In the genomic region with DNA sequence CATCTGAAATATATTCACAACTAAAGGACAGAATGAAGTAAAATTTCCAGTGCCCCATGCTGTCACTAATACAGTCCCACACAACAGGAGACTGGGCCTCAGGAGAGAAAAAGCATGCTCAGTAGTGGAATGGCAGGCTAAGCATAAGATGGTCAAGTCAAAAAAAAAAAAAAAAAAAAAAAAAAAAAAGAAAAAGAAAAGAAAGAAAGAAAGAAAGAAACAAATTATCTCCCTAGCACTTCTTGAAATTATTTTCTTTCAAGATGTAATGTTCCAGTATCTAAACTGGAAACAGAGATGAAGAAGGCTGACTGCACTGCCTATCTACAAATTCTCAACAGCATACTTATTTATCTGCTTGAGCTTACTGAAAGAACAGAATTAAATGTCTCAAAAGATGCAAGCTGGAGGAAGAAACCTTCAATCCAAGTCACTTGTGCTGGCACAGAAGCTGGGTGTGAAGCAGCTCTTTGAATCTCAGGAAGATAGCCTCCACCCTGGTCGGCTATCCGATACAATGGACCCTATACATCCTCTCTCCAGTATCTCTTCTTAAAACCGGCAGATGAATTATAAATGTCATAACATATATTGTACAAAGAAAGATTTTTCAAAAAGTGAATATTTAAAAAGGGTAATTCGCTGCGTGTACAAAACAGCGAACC, we compare ENCODE assay signal across 8 mouse cellular contexts. TPM values are rescaled to one million over a fixed set of nuclear protein-coding genes. Genes with fewer than 3 reads are reported as not detected.
A peak's percentile ranks its signal among the peaks of the same experiment; 100 is the strongest.
DNase-seq lines count a peak whose midpoint lies in the region; ATAC-seq and TF ChIP-seq lines count a peak whose summit lies in the region.

No protein-coding gene starts in this region.

- H3K4me1 ChIP-seq in kidney, embryonic 15.5 days = peaks cover 13% of the 10 kb centered on the region; the same call in 1 of the 2 replicates
- peaks cover 4% of the 10 kb centered on the region; the same call in 1 of the 2 replicates for H3K4me1 ChIP-seq in hindbrain, embryonic 16.5 days (ENCODE audit: control insufficient read depth, insufficient read depth, low read depth, low read length)
- H3K4me1 ChIP-seq in midbrain, embryonic 16.5 days (ENCODE audit: control insufficient read depth, insufficient read depth, low read length) = peaks cover 2% of the 10 kb centered on the region

- no peaks in the 10 kb centered on the region for H3K27me3 ChIP-seq in kidney, embryonic 15.5 days
- no peaks in the 10 kb centered on the region for H3K27me3 ChIP-seq in hindbrain, embryonic 16.5 days (replicated peaks; ENCODE audit: control insufficient read depth, insufficient read depth, low read length)
- H3K27me3 ChIP-seq in midbrain, embryonic 16.5 days (ENCODE audit: control insufficient read depth, insufficient read depth, low read depth, low read length) = no peaks in the 10 kb centered on the region

- no peak overlapping the region for H3K27ac ChIP-seq in kidney, embryonic 15.5 days
- H3K27ac ChIP-seq in hindbrain, embryonic 16.5 days (ENCODE audit: low read depth, low read length) = no peak overlapping the region
- no peak overlapping the region for H3K27ac ChIP-seq in midbrain, embryonic 16.5 days (ENCODE audit: low read length)

- H3K9me3 ChIP-seq in kidney, embryonic 15.5 days (replicated peaks) = no peaks in the 10 kb centered on the region
- H3K9me3 ChIP-seq in hindbrain, embryonic 16.5 days (ENCODE audit: control insufficient read depth, low read length) = no peaks in the 10 kb centered on the region
- no peaks in the 10 kb centered on the region for H3K9me3 ChIP-seq in midbrain, embryonic 16.5 days (replicated peaks; ENCODE audit: control insufficient read depth, low read length, poor library complexity, severe bottlenecking)

- no peak for TF ChIP-seq POLR2A in brain, embryonic 14.5 days (IDR thresholded peaks at IDR 0.05; ENCODE audit: borderline replicate concordance, extremely low read depth, insufficient read depth, insufficient read length, poor library complexity, severe bottlenecking)

- DNase-seq in kidney, adult 8-10 months = no peak
- DNase-seq in brain, embryonic 14.5 days (ENCODE audit: low read depth) = peak; percentile 40
- DNase-seq in adrenal gland, adult 2 months = no peak
- DNase-seq in layer of hippocampus, postnatal 14 days (ENCODE audit: low spot score in 2 of 2) = no peak
- no peak for DNase-seq in kidney, postnatal 10 days

- 15% methylated on average over 6 of the region's 6 CpGs for WGBS in kidney, embryonic 15.5 days
- 16% methylated on average over 6 of the region's 6 CpGs for WGBS in hindbrain, embryonic 16.5 days
- WGBS in midbrain, embryonic 16.5 days = 13% methylated on average over 6 of the region's 6 CpGs

- no peak for ATAC-seq in kidney, embryonic 15.5 days (replicated peaks; ENCODE audit: low FRiP score)
- ATAC-seq in hindbrain, embryonic 16.5 days = no peak
- ATAC-seq in midbrain, embryonic 16.5 days = no peak

- peak overlapping the region; percentile 73 for H3K4me2 ChIP-seq in kidney, embryonic 15.5 days
- peak overlapping the region; percentile 96 for H3K4me2 ChIP-seq in hindbrain, embryonic 16.5 days (ENCODE audit: low read length)
- H3K4me2 ChIP-seq in midbrain, embryonic 16.5 days (ENCODE audit: low read length) = peak overlapping the region; percentile 66

- H3K9ac ChIP-seq in kidney, embryonic 15.5 days = peak overlapping the region; percentile 78; the same call in 1 of the 2 replicates
- H3K9ac ChIP-seq in hindbrain, embryonic 16.5 days (ENCODE audit: low read depth, low read length) = no peak overlapping the region
- no peak overlapping the region for H3K9ac ChIP-seq in midbrain, embryonic 16.5 days (ENCODE audit: low read depth, low read length)

- no peaks in the 10 kb centered on the region for H3K36me3 ChIP-seq in kidney, embryonic 15.5 days
- no peaks in the 10 kb centered on the region for H3K36me3 ChIP-seq in hindbrain, embryonic 16.5 days (ENCODE audit: control insufficient read depth, insufficient read depth, low read length)
- H3K36me3 ChIP-seq in midbrain, embryonic 16.5 days (ENCODE audit: control insufficient read depth, insufficient read depth, low read length) = no peaks in the 10 kb centered on the region

- peak overlapping the region; percentile 89 for H3K4me3 ChIP-seq in kidney, embryonic 15.5 days (replicated peaks)
- H3K4me3 ChIP-seq in hindbrain, embryonic 16.5 days (ENCODE audit: low read length) = peak overlapping the region; percentile 93
- H3K4me3 ChIP-seq in midbrain, embryonic 16.5 days (ENCODE audit: low read depth, low read length) = peak overlapping the region; percentile 25; the same call in 1 of the 2 replicates

- no peak for TF ChIP-seq CTCF in brain, embryonic 14.5 days (IDR thresholded peaks at IDR 0.05; ENCODE audit: borderline replicate concordance, extremely low read depth, insufficient read depth, insufficient read length)

RNA-seq across cellular contexts. Expression of gene Nab1, which starts 1.6 kb away (rescaled TPM):
- 18.1 and 19.3 TPM in 2 replicates for polyA plus RNA-seq in kidney, embryonic 15.5 days (2015; fragmentation: Nextera tagmentation; extraction: Ambion mirVana)
- 8.6 and 11.5 TPM in 2 replicates for polyA plus RNA-seq in brain, embryonic 14.5 days (2012; rRNA removed)
- 8.0 and 9.0 TPM in 2 replicates for polyA plus RNA-seq in hindbrain, embryonic 16.5 days (2015; fragmentation: Nextera tagmentation; extraction: Ambion mirVana)
- polyA plus RNA-seq in midbrain, embryonic 16.5 days (2015; fragmentation: Nextera tagmentation; extraction: Ambion mirVana) = 4.8 and 5.4 TPM in 2 replicates
- total RNA-seq in adrenal gland, adult 2 months (2021) = 10 to 100 TPM; 52.5 to 60.5 TPM
- 6.0 and 8.4 TPM in 2 replicates for polyA plus RNA-seq in adrenal gland, adult 2 months (2012; rRNA removed)
- 10 to 100 TPM; 26.0 to 27.3 TPM for total RNA-seq in layer of hippocampus, postnatal 14 days (2021)

Comparison
In these comparisons a context has a peak if more than half of its experiments do, and no peak if none do; other contexts are left out.
1. H3K4me3 ChIP-seq: peak in every context shown above with its lines; median percentile 93 in hindbrain, embryonic 16.5 days; 89 in kidney, embryonic 15.5 days; 25 in midbrain, embryonic 16.5 days.